Mouse (Mus musculus): ENCODE data around the gene 4933402J07Rik. TPM values are rescaled to one million over a fixed set of nuclear protein-coding genes. Genes with fewer than 3 reads are reported as not detected.

4933402J07Rik gene
- polyA plus RNA-seq, 2 experiments from 2014 or later, result not detected

DNA sequence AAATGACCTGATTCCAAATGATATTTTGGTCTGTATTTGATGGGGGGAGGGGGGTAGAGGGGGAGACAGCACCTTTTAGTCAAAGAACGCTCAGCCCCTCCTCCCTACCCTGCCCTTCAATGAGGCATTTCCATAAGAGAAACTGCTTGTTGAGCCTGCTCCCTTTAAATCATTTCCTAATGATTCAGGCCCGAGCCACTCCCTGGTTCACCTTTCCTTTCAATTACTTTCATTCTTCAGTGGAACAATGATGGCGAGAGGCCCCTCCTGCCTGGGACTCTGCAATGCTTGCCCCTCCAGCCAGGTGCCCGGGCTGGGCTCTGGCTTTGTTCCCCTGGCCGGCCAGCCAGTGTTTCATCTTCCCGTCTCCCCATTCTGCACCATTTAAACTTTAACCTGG, 66.0 kb downstream of the 4933402J07Rik start:
- no peak for ATAC-seq

DNA sequence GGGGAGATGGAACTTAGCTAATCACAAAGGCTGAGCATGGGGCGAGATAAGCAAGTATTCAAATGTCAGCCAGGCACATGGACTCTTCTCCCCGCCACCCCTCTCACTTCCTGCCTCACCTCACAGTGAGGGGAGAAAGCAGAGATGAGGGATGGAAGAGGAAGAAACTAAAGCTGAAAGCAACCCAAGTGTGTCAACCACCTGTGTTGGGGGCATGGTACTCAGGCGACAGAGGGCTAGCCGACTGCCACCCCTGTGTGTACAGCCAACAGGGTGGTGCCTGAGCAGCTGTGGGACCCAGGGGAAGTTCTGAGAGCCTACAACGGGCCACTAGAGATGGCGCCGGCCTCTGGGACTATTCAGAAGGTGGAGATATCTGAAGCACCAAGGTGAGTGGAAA, 68.1 kb downstream of the 4933402J07Rik start:
- no peak for ATAC-seq

DNA sequence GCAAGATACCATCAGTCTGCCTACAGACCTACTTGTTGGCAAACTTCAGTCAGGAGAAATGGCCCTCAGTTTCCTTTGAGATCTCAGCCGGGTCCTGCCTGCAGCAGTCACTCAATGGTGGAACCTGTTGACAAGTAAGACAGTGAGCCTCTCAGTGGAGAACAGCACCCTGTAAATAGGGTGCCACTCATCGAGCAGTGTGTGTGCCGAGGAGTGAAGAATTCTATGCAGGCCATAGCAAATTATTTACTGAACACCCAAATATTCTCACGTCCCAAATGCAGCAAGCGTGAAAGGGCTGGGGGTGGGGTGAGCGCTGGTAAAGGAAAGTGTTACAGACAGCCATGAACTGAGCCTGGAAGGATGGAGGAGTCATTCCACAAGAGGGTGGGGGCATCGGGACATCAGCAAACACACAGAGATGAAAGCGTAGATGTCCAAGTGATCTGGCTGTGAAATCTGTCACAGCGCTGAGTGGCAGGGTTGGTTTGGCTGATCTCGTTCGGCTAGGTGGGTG, 72.6 kb downstream of the 4933402J07Rik start:
- no peak for ATAC-seq

Other genes with a start within 250 kb of the 4933402J07Rik start
- gene Cbln1, start 91.2 kb upstream of the 4933402J07Rik start, polyA plus RNA-seq (2017; shearing (Covaris generic)), result under 1 TPM in 1 of 2 experiments, not detected in 1; 0.19 TPM